Mouse (Mus musculus) MEL-GATA-1-ER (cell line): ENCODE results near the gene Col6a4.
A peak's percentile ranks its signal among the peaks of the same experiment; 100 is the strongest.

Source experiments
- DNase-seq: peaks from one replicate; pipeline ENCODE4 v3.0.0-alpha.2; 2012; ENCODE audit warnings: low read depth; ENCODE audit errors: extremely low read depth

The Col6a4 gene

GRCm38 (mm10) chr9:106073956-106074355, 22.6 kb downstream of the Col6a4 start:
- no peak for DNase-seq

- DNase-seq, result peak; percentile 17
Observed at GRCm38 (mm10) chr9:106071651-106072050, 24.9 kb downstream of the Col6a4 start.

GRCm38 (mm10) chr9:106053446-106053845, 43.1 kb downstream of the Col6a4 start:
- DNase-seq, result no peak

- no peak for DNase-seq
Observed at GRCm38 (mm10) chr9:106043921-106044503, 52.6 kb downstream of the Col6a4 start.

GRCm38 (mm10) chr9:106039915-106040659, 56.5 kb downstream of the Col6a4 start:
- no peak for DNase-seq

GRCm38 (mm10) chr9:106039276-106039675, 57.3 kb downstream of the Col6a4 start:
- DNase-seq, result no peak

- DNase-seq, result peak; percentile 31
Observed at GRCm38 (mm10) chr9:106038865-106039264, 57.7 kb downstream of the Col6a4 start.

GRCm38 (mm10) chr9:106015666-106016065, 80.9 kb downstream of the Col6a4 start:
- no peak for DNase-seq

GRCm38 (mm10) chr9:106013139-106013538, 83.4 kb downstream of the Col6a4 start:
- DNase-seq, result no peak

- no peak for DNase-seq
Observed at GRCm38 (mm10) chr9:105997955-105998354, 98.6 kb downstream of the Col6a4 start.

GRCm38 (mm10) chr9:105992425-105992824, 104.2 kb downstream of the Col6a4 start:
- DNase-seq, result no peak

- no peak for DNase-seq
Observed at GRCm38 (mm10) chr9:105990099-105990498, 106.5 kb downstream of the Col6a4 start.

- DNase-seq, result no peak
Observed at GRCm38 (mm10) chr9:105989468-105989867, 107.1 kb downstream of the Col6a4 start.

GRCm38 (mm10) chr9:105988096-105988495, 108.5 kb downstream of the Col6a4 start:
- DNase-seq, result no peak

- DNase-seq, result no peak
Observed at GRCm38 (mm10) chr9:105984931-105985519, 111.6 kb downstream of the Col6a4 start.

GRCm38 (mm10) chr9:105978479-105978878, 118.1 kb downstream of the Col6a4 start:
- no peak for DNase-seq

GRCm38 (mm10) chr9:105976871-105977270, 119.7 kb downstream of the Col6a4 start:
- no peak for DNase-seq

GRCm38 (mm10) chr9:105976314-105976713, 120.3 kb downstream of the Col6a4 start:
- DNase-seq, result no peak

GRCm38 (mm10) chr9:105973736-105974135, 122.8 kb downstream of the Col6a4 start:
- DNase-seq, result no peak

GRCm38 (mm10) chr9:105972031-105972430, 124.6 kb downstream of the Col6a4 start:
- DNase-seq, result no peak

GRCm38 (mm10) chr9:105971351-105971894, 125.2 kb downstream of the Col6a4 start:
- no peak for DNase-seq

- DNase-seq, result no peak
Observed at GRCm38 (mm10) chr9:105970901-105971300, 125.7 kb downstream of the Col6a4 start.
